Mouse (Mus musculus) 3T3-L1 (cell line): ENCODE measurements at regions not wholly inside any gene's neighbourhood (a gene's known extent, or its start where the extent isn't known, plus 50 kb on each side); places are given as distances from the start of the nearest gene placed in this dataset.
A peak's percentile ranks its signal among the peaks of the same experiment; 100 is the strongest.

ENCODE experiments used
- DNase-seq: peaks from one replicate; pipeline ENCODE4 v3.0.0-alpha.2; 2015; ENCODE audit warnings: low read depth, low spot score

DNA sequence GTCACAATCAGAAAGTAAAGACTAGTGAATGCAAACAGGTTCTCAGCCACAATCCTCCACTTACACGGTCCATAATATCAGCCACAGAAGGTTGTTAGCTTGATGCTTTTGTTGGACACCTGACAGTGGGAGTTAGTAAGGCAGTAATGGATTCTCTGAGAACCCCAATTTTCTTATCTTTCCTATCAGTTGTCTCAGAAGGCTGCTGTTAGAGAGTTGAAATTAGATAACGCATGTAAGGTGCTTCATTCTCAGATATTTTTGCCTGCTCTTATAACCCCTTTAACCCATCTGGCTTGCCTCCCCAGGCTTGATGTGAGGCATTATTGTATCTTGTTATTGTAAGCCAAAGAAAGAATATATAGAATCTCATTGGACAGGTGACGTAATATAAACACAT is 63.0 kb upstream of the Ube2e3 start:
- DNase-seq, result no peak

GRCm38 (mm10) chr2:78803543-78803942 is 64.4 kb upstream of the Ube2e3 start:
- DNase-seq, result no peak

DNA sequence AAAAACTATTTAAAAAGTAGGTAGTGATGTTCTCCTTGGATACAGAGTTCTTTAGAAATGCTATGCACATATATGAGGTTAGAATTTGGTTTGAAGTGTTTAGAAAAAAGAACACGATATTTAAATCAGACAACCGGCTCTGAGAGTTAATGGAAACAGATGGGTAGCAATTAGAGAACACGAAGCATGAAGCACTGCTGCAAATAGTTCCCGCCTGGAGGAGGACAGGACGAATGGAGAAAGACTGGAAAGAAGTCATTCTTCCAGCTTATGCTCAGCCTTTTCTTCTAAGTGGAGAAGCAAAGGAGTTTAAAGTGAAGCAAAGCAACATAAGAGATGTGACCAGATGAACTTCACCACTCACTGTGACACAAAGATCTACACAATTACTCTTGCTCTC is 72.5 kb upstream of the Ube2e3 start:
- no peak for DNase-seq

DNA sequence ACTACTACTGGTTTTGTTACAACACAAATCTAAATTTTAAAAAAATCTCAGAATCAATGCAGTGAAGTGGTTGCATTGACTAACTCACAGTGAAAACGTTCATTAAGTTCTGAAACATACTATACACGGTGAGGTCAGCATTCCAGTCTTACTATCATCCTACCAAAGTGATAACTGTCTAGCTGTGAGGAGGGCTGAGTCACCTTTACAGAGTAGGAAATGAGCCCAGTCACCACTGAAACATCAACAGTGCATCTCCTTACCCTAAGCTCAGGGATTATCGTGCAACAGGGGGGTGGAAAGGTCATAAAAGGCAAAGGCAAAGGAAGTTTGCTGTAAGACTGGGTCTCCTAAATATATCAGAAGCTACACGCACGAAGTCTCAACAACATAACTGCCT is 73.2 kb upstream of the Ube2e3 start:
- peak; percentile 18 for DNase-seq

GRCm38 (mm10) chr2:78789124-78789523 is 78.8 kb upstream of the Ube2e3 start:
- no peak for DNase-seq

DNA sequence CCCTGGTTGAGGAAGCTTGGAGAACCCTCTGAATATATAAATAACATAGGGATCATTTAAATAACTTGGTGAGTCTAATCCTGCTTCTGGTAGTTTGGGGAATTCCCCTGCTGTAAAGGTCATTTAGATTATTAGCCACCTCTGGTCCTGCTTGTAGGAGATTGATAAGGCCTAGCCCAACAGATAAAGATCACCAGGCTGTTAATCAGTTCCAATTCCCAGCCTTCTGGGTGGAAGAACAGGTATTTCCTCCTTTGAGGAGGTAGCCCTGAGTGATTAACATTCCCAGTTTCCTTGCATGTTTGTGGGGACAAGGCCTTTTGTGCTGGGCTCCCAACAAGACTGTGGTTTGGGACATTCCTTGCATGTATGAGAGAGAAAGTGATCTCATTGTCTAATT is 79.7 kb upstream of the Ube2e3 start:
- DNase-seq, result no peak

DNA sequence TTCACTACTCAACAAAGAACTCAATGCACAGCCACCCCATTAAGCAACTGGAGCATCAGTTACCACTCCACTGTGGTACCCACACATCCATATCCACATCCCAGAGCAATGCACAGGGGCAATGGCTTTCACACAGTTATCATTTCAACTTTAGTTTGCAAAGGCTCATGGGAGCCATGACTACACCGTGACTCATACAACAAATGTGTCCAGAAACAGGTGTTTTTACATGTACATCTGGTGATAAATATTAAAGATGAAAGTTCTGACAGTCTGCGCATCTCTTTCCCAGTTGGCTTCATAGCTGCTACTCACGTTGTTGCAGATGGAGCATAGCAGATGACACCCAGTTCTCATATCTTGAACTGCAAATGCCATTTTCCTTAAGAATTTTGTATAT is 88.0 kb upstream of the Ube2e3 start:
- no peak for DNase-seq

- DNase-seq, result no peak
Measured at GRCm38 (mm10) chr2:78777589-78777988, 90.3 kb upstream of the Ube2e3 start.

DNA sequence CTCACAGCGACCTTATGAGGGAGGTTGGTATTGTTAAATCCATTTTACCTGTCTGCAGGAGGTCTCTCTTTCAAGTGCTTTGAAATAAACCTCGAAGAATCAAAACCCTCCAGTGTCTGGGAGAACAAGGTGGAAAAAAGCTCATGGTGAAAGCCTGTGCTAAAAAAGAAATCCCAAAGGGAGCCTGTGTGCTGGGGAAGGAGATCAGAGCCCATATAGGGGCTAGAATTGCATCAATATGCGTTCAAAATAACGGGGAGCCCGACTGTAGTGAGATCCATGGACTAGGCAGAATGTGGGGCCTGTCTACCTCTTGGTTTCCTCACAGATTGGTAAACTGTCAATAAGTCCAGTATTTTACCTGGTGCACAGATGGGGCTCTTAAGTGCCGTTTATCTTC is 113.6 kb upstream of the Ube2e3 start:
- no peak for DNase-seq

DNA sequence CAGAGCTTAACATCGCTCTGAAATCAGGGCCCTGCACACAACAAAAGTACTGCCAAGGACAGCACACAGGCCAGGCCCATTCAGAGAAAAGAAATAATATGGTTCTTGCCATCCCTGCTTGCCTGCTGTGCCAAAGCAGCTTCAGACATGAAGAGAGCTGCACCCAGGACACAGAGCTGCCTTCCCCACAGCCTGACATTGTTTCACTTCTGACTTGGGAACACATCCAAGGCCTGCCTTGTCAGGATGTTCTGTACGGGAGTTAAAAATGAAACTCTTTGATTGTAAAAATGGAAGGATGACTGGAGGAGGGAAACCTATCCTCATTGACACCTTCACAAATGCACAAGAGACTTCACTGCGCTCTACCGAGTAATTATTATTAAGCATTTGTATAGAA is 114.0 kb upstream of the Ube2e3 start:
- no peak for DNase-seq

- no peak for DNase-seq
Measured at GRCm38 (mm10) chr2:78730161-78730560, 137.8 kb upstream of the Ube2e3 start.

GRCm38 (mm10) chr2:78726060-78726459 is 141.9 kb upstream of the Ube2e3 start:
- no peak for DNase-seq

GRCm38 (mm10) chr2:78724416-78724815 is 143.5 kb upstream of the Ube2e3 start:
- DNase-seq, result no peak

- no peak for DNase-seq
Measured at GRCm38 (mm10) chr2:78723423-78723822, 144.5 kb upstream of the Ube2e3 start.

DNA sequence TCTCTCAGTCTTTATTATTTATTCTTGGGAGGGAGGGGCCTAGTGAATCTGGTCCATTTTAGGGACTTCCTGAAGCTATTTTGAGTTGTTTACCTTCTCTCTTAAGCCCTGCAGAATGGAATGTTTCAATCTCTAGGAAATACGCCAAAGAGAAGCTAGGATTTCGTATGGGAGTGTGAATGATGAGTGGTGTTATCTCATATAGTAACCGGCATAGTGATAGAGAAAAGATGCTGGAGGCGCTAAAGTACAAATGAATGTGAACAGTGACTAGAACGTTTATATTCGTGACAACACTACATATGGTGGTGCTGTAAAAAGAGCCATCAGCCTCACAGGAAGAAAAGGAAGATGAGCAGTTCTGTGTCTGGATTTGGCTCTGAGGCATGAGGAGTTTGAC is 145.2 kb upstream of the Ube2e3 start:
- DNase-seq, result no peak

GRCm38 (mm10) chr2:78718550-78718949 is 149.4 kb upstream of the Ube2e3 start:
- DNase-seq, result no peak

- DNase-seq, result no peak
Measured at GRCm38 (mm10) chr2:78716157-78716798, 151.6 kb upstream of the Ube2e3 start.

GRCm38 (mm10) chr2:78694851-78695250 is 173.1 kb upstream of the Ube2e3 start:
- DNase-seq, result no peak

GRCm38 (mm10) chr2:78656668-78657067 is 211.3 kb upstream of the Ube2e3 start:
- peak; percentile 12 for DNase-seq

GRCm38 (mm10) chr2:78655156-78655855 is 212.6 kb upstream of the Ube2e3 start:
- DNase-seq, result peak; percentile 82

DNA sequence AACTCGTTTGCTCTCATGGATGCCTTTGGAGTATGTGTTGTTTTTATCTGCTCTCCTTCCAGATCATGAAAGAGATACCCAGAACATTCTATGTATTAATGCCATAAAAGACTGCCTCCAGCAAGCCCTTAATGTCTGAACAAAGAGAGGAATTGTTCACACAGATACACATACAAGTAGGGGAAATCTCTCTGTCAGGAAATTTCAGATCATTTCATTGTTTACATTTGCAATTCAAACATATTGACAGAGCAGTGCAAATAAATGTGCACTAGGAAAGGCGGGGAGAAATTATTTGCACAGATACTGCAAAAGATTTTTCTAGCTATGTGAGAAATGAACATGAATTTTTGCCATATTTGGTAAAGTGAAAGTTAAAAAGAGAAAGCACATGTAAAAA is 216.4 kb upstream of the Ube2e3 start:
- no peak for DNase-seq

DNA sequence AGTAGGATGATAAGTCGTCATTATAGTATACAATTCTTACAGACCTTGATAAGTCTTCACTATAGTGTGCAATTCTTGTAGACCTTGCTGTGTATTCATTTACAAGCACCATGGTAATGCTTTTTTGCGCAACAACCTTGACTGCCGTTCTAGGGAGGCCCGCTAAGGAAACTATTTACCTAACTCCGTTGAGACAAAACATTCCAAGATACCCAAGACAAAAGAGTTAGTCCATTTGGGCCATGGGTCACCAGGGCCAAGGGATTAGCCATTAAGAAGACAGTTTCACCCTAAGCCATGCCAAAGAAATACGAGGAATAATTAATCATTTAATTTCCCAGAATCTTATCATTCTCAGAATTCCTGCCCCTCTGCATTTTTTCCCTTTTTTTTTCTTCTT is 227.6 kb upstream of the Ube2e3 start:
- no peak for DNase-seq

GRCm38 (mm10) chr2:78625264-78625663 is 242.7 kb upstream of the Ube2e3 start:
- no peak for DNase-seq

DNA sequence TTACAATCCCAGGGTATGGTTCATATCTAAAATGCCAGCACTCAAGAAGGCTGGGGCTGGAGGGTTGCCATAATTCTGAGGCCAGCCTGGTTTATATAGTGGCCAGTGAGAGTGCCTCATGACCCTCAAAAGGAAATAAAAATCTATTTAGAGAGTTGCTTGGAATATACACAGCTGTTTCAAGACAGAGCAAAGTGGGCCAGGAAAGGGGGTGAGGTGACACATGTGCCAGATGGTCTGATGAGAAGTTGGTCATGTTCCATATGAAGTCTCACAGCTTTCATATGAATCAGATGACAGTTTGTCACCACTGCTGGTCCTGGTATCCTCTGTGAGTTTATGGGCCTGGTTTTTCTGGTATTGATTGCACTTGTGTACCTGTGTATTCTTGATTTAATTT is 261.5 kb upstream of the Ube2e3 start:
- no peak for DNase-seq
